Comparison of ENCODE assay signal across 11 mouse cellular contexts in the genomic region with DNA sequence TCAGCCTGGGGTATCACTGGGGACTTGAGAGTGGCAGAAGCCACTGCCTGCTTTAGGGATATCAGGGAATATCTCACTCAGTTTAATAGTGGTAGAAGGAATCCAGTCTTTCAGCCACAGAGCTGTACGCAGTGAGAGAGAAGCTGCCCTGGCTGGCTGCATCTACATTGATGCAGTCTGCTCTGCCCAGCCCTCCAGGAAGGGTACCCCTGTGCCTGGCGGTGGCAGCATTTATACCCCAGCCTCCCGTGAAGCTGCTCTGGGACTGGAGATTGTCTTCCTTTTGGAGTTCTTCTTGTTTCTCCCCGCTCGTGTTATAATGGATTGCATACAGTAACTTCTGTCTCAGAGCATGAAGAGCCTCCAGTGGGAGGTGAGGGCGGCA.
DNase-seq lines count a peak whose midpoint lies in the region; ATAC-seq and TF ChIP-seq lines count a peak whose summit lies in the region.
"Had no signal": no experiment of that assay in that cellular context is flagged by ENCODE, and none has a peak within 500 bp of the region (broad histone marks: within the 10 kb centered on the region; RNA-seq: fewer than 3 reads in every experiment).

No protein-coding gene starts in this region.

- H3K4me2 ChIP-seq in forebrain, embryonic 16.5 days (ENCODE audit: low read length): no peak overlapping the region
- H3K4me2 ChIP-seq in liver, embryonic 11.5 days: no peak overlapping the region
- H3K4me2 ChIP-seq in liver, embryonic 12.5 days: no peak overlapping the region
- H3K4me2 ChIP-seq in hindbrain, postnatal 0 days (ENCODE audit: low read depth, low read length): no peak overlapping the region
- H3K4me2 ChIP-seq in midbrain, embryonic 16.5 days (ENCODE audit: low read length): no peak overlapping the region

- DNase-seq in forebrain, embryonic 10.5 days (ENCODE audit: extremely low spot score, low spot score): no peak
- DNase-seq in liver, embryonic 11.5 days (ENCODE audit: low spot score): no peak
- DNase-seq in hindbrain, postnatal 0 days (ENCODE audit: low spot score): no peak
- no peak for DNase-seq in adrenal gland, postnatal 14 days
- DNase-seq: kidney, postnatal 10 days; lung, postnatal 4 days had no signal

- H3K27ac ChIP-seq in forebrain, embryonic 10.5 days: peak overlapping the region; percentile 9; the same call in 1 of the 2 replicates
- no peak overlapping the region for H3K27ac ChIP-seq in forebrain, embryonic 16.5 days (ENCODE audit: low read length)
- H3K27ac ChIP-seq in liver, embryonic 11.5 days (ENCODE audit: low read depth, low read length): peak overlapping the region; percentile 38; the same call in 1 of the 2 replicates
- H3K27ac ChIP-seq in liver, embryonic 12.5 days: no peak overlapping the region
- H3K27ac ChIP-seq in hindbrain, postnatal 0 days: peak overlapping the region; percentile 57
- H3K27ac ChIP-seq in midbrain, embryonic 16.5 days (ENCODE audit: low read length): peak overlapping the region; percentile 11; the same call in 1 of the 2 replicates

- no peak overlapping the region for H3K9ac ChIP-seq in forebrain, embryonic 16.5 days (replicated peaks; ENCODE audit: low read depth, low read length)
- H3K9ac ChIP-seq in liver, embryonic 11.5 days (ENCODE audit: low read depth, low read length): no peak overlapping the region
- H3K9ac ChIP-seq in liver, embryonic 12.5 days: no peak overlapping the region
- H3K9ac ChIP-seq in hindbrain, postnatal 0 days (replicated peaks; ENCODE audit: low read length): no peak overlapping the region
- H3K9ac ChIP-seq in midbrain, embryonic 16.5 days (ENCODE audit: low read depth, low read length): 0 out of 2 replicates have a peak overlapping the region, but pooled peaks have one; percentile 10

- no peak overlapping the region for H3K4me3 ChIP-seq in forebrain, embryonic 10.5 days
- no peak overlapping the region for H3K4me3 ChIP-seq in forebrain, embryonic 16.5 days (replicated peaks; ENCODE audit: low read length)
- no peak overlapping the region for H3K4me3 ChIP-seq in liver, embryonic 11.5 days (ENCODE audit: low read depth, low read length)
- H3K4me3 ChIP-seq in liver, embryonic 12.5 days: no peak overlapping the region
- H3K4me3 ChIP-seq in hindbrain, postnatal 0 days (ENCODE audit: low read length): no peak overlapping the region
- no peak overlapping the region for H3K4me3 ChIP-seq in midbrain, embryonic 16.5 days (ENCODE audit: low read depth, low read length)

- no peak; the same call in 1 of the 2 replicates for ATAC-seq in forebrain, embryonic 16.5 days
- ATAC-seq in liver, embryonic 11.5 days (replicated peaks; ENCODE audit: low FRiP score): no peak
- no peak for ATAC-seq in liver, embryonic 12.5 days
- peak; percentile 61 for ATAC-seq in hindbrain, postnatal 0 days
- ATAC-seq in midbrain, embryonic 16.5 days: peak; percentile 18; the same call in 1 of the 2 replicates
- ATAC-seq in granulocyte monocyte progenitor cell, adult 5-6 weeks (replicated peaks; ENCODE audit: poor library complexity, severe bottlenecking): no peak
- ATAC-seq: activated CD4-positive, CD25-positive, alpha-beta regulatory T cell, adult 4 months had no signal

- no peaks in the 10 kb centered on the region for H3K9me3 ChIP-seq in forebrain, embryonic 10.5 days
- no peaks in the 10 kb centered on the region for H3K9me3 ChIP-seq in forebrain, embryonic 16.5 days (ENCODE audit: control insufficient read depth, low read length)
- H3K9me3 ChIP-seq in liver, embryonic 11.5 days (ENCODE audit: control insufficient read depth, low read length): no peaks in the 10 kb centered on the region
- no peaks in the 10 kb centered on the region for H3K9me3 ChIP-seq in liver, embryonic 12.5 days (replicated peaks)
- H3K9me3 ChIP-seq in hindbrain, postnatal 0 days (ENCODE audit: low read length): no peaks in the 10 kb centered on the region
- H3K9me3 ChIP-seq in midbrain, embryonic 16.5 days (replicated peaks; ENCODE audit: control insufficient read depth, low read length, poor library complexity, severe bottlenecking): no peaks in the 10 kb centered on the region

- no peak for TF ChIP-seq CTCF in hindbrain, postnatal 0 days (IDR thresholded peaks at IDR 0.05; ENCODE audit: low read depth)

- H3K36me3 ChIP-seq in forebrain, embryonic 10.5 days (replicated peaks): no peaks in the 10 kb centered on the region
- H3K36me3 ChIP-seq in forebrain, embryonic 16.5 days (ENCODE audit: control insufficient read depth, insufficient read depth): no peaks in the 10 kb centered on the region
- no peaks in the 10 kb centered on the region for H3K36me3 ChIP-seq in liver, embryonic 11.5 days (ENCODE audit: control insufficient read depth, insufficient read depth, low read length)
- H3K36me3 ChIP-seq in liver, embryonic 12.5 days: no peaks in the 10 kb centered on the region; the same call in 1 of the 2 replicates
- H3K36me3 ChIP-seq in hindbrain, postnatal 0 days (ENCODE audit: insufficient read depth, low read length): no peaks in the 10 kb centered on the region
- 0 out of 2 replicates have a peak, but pooled peaks cover 2% of the 10 kb centered on the region for H3K36me3 ChIP-seq in midbrain, embryonic 16.5 days (ENCODE audit: control insufficient read depth, insufficient read depth, low read length)

- 89% methylated on average over 6 of the region's 6 CpGs for WGBS in forebrain, embryonic 10.5 days
- 76% methylated on average over 6 of the region's 6 CpGs for WGBS in forebrain, embryonic 16.5 days
- WGBS in liver, embryonic 11.5 days: 71% methylated on average over 6 of the region's 6 CpGs
- 65% methylated on average over 6 of the region's 6 CpGs for WGBS in liver, embryonic 12.5 days (ENCODE audit: insufficient replicate concordance)
- WGBS in hindbrain, postnatal 0 days: 40% methylated on average over 6 of the region's 6 CpGs
- 68% methylated on average over 6 of the region's 6 CpGs for WGBS in midbrain, embryonic 16.5 days

- H3K4me1 ChIP-seq in forebrain, embryonic 10.5 days: peaks cover 12% of the 10 kb centered on the region; the same call in 1 of the 2 replicates
- H3K4me1 ChIP-seq in forebrain, embryonic 16.5 days (replicated peaks; ENCODE audit: control insufficient read depth, insufficient read depth, low read length): peaks cover 9% of the 10 kb centered on the region
- H3K4me1 ChIP-seq in liver, embryonic 11.5 days (replicated peaks; ENCODE audit: control insufficient read depth, insufficient read depth, low read length): no peaks in the 10 kb centered on the region
- no peaks in the 10 kb centered on the region for H3K4me1 ChIP-seq in liver, embryonic 12.5 days
- 0 out of 2 replicates have a peak, but pooled peaks cover 4% of the 10 kb centered on the region for H3K4me1 ChIP-seq in hindbrain, postnatal 0 days (ENCODE audit: insufficient read depth, low read length)
- peaks cover 3% of the 10 kb centered on the region for H3K4me1 ChIP-seq in midbrain, embryonic 16.5 days (ENCODE audit: control insufficient read depth, insufficient read depth, low read length)

- no peaks in the 10 kb centered on the region for H3K27me3 ChIP-seq in forebrain, embryonic 10.5 days (ENCODE audit: poor library complexity, severe bottlenecking)
- H3K27me3 ChIP-seq in forebrain, embryonic 16.5 days (replicated peaks; ENCODE audit: control insufficient read depth, insufficient read depth, low read length): no peaks in the 10 kb centered on the region
- H3K27me3 ChIP-seq in liver, embryonic 11.5 days (replicated peaks; ENCODE audit: control insufficient read depth, insufficient read depth, low read length): no peaks in the 10 kb centered on the region
- no peaks in the 10 kb centered on the region for H3K27me3 ChIP-seq in liver, embryonic 12.5 days (replicated peaks)
- no peaks in the 10 kb centered on the region for H3K27me3 ChIP-seq in hindbrain, postnatal 0 days (ENCODE audit: insufficient read depth, low read length)
- no peaks in the 10 kb centered on the region for H3K27me3 ChIP-seq in midbrain, embryonic 16.5 days (ENCODE audit: control insufficient read depth, insufficient read depth, low read depth, low read length)

Comparison
In these comparisons a context has a peak if more than half of its experiments do, and no peak if none do; other contexts are left out.
1. H3K27ac ChIP-seq: peak in forebrain, embryonic 10.5 days (single experiment), liver, embryonic 11.5 days (single experiment), hindbrain, postnatal 0 days (single experiment) and midbrain, embryonic 16.5 days (single experiment); none in forebrain, embryonic 16.5 days (single experiment) and liver, embryonic 12.5 days (single experiment).
2. ATAC-seq: peak in hindbrain, postnatal 0 days (single experiment) and midbrain, embryonic 16.5 days (single experiment); none in forebrain, embryonic 16.5 days (single experiment), liver, embryonic 11.5 days (single experiment), liver, embryonic 12.5 days (single experiment) and granulocyte monocyte progenitor cell, adult 5-6 weeks (single experiment).